Mouse (Mus musculus): ENCODE measurements around the gene 2200002D01Rik. TPM values are rescaled to one million over a fixed set of nuclear protein-coding genes. Genes with fewer than 3 reads are reported as not detected.
A peak's percentile ranks its signal among the peaks of the same experiment; 100 is the strongest.

The 2200002D01Rik gene
- polyA plus RNA-seq, 1 experiment = 42.4 TPM

DNA sequence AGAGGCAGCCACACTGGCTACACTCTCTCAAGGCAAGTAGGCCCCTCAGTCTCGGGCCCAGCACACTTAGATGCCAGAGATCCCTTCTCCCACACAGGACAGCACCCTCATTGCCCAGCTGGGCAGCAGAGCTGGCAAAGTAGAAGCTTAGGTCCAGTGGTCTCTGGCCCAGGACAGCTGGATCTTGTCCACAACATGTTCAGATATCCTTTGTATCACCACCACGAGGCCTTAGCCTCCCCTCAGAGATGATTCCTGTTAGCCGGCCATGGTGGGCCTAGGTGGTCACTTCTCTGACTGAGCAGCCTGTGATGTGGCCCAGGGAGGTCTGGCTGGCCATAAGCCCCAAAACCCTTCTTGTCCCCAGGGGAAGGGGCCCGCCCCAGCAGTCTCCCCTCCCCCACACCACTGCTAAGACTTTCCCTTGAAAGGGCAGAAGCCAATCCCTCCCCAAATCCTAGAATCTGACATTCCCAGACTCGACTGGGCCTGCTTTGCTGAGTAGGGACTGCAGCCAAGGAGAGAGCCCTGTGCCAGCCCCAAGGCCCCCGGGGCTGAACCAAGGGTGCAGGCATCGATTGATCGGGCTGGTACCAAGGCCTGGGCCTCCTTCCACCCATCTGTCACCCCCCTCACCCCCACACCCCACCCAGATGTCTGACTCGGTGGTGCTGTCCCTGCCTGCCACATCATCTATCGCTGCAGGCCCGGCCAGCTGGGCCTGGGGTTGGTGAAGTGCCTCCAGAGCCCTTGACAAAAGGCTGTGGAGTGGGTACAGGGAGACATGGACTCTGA is 42.6 kb upstream of the 2200002D01Rik start:
- Histone ChIP-seq H3K4me3 (no peak overlapping the region), H3K27me3 (ENCODE audit: control insufficient read depth, insufficient read depth, insufficient read length) (no peaks in the 10 kb centered on the region), H3K79me2 (ENCODE audit: control insufficient read depth, insufficient read depth) (no peaks in the 10 kb centered on the region), H3K4me2 (ENCODE audit: low read depth) (no peak overlapping the region), H3K36me3 (ENCODE audit: control insufficient read depth, insufficient read depth) (no peaks in the 10 kb centered on the region), H3ac (ENCODE audit: control insufficient read depth, insufficient read length) (no peak overlapping the region)
- TF ChIP-seq MYOD1 (IDR thresholded peaks at IDR 0.05; ENCODE audit: control insufficient read depth in 1 of 3, insufficient read length in 2 of 3, low read depth in 2 of 3) (no peak), TCF3 (IDR thresholded peaks at IDR 0.05; ENCODE audit: insufficient read length, low read depth) (no peak), POLR2AphosphoS2 (IDR thresholded peaks at IDR 0.05; ENCODE audit: insufficient read length, low read depth) (no peak), TCF12 (IDR thresholded peaks at IDR 0.05; ENCODE audit: insufficient read depth, poor library complexity, severe bottlenecking) (no peak), SRF (IDR thresholded peaks at IDR 0.05; ENCODE audit: control insufficient read depth, insufficient read length, low read depth) (no peak), E2F4 (IDR thresholded peaks at IDR 0.05; ENCODE audit: insufficient read depth) (no peak), USF1 (IDR thresholded peaks at IDR 0.05; ENCODE audit: low read depth) (no peak)

DNA sequence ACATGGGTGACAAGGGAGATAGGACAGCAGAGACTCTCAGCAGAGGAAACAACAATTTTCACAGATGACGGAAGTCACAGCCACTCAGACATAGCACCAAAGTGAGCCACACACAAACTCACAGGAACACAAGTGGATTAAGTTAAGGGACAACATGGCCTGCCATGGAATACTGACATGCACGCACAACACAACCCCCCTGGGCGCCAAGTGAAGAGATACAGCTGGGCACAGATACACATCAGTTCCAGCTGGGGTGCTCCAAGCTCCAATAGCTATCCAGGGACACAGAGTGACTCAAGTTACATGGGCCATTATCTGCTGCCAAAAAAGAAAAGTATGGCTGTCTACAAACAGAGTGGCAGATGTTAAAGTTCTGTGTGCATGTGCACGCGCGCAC is 41.6 kb upstream of the 2200002D01Rik start:
- no peak overlapping the region for H3K4me3 ChIP-seq
- no peaks in the 10 kb centered on the region for H3K27me3 ChIP-seq (ENCODE audit: control insufficient read depth, insufficient read depth, insufficient read length)
- H3K36me3 ChIP-seq (ENCODE audit: control insufficient read depth, insufficient read depth) = no peaks in the 10 kb centered on the region
- H3K79me2 ChIP-seq (ENCODE audit: control insufficient read depth, insufficient read depth) = no peaks in the 10 kb centered on the region
- H3ac ChIP-seq (ENCODE audit: control insufficient read depth, insufficient read length) = no peak overlapping the region
- H3K4me2 ChIP-seq (ENCODE audit: low read depth) = no peak overlapping the region
- TF ChIP-seq E2F4 (IDR thresholded peaks at IDR 0.05; ENCODE audit: insufficient read depth) (no peak), MYOG (IDR thresholded peaks at IDR 0.05; ENCODE audit: control insufficient read depth in 1 of 3, insufficient read depth in 1 of 3, insufficient read length in 2 of 3, low read depth in 2 of 3) (no peak), REST (IDR thresholded peaks at IDR 0.05; ENCODE audit: insufficient read depth, insufficient read length) (no peak), POLR2A (IDR thresholded peaks at IDR 0.05; ENCODE audit: insufficient read length, low read depth) (no peak), TCF12 (IDR thresholded peaks at IDR 0.05; ENCODE audit: insufficient read depth, poor library complexity, severe bottlenecking) (no peak)

DNA sequence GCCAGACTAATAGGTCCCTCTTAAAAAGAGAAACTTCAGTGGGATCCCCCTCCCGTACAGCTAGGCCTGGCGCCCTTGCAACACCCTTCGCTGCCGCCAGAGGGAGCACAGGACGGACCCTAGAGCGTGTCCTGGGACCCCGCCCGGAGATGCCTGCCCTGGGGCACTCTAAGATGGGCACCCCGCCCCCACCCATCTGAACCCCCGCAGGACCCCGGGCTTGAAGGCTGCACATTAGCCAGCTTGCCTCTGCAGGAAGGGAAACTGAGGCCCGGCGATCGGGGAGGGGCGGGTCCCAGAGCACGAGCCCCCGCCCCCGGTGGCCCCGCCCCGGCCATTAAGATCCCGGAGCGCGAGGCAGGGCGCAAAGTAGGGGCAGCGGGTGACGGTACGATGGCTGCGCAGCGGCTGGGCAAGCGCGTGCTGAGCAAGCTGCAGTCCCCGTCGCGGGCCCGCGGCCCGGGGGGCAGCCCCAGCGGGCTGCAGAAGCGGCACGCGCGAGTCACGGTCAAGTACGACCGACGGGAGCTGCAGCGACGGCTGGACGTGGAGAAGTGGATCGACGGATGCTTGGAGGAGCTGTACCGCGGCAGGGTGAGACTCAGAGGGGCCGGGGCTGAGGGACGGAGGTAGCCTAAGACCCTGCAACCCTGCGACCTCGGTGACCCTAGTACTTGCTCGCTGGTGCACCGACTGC is 40.8 kb upstream of the 2200002D01Rik start, which contains the start of gene Ppp1r14a:
Gene Ppp1r14a (plus strand): TSS at position 367 of the 697 bp plus-strand sequence.
- no peaks in the 10 kb centered on the region for H3K79me2 ChIP-seq (ENCODE audit: control insufficient read depth, insufficient read depth)
- H3K4me2 ChIP-seq (ENCODE audit: low read depth) = peak within 1 kb of the TSS; percentile 36
- no peaks in the 10 kb centered on the region for H3K36me3 ChIP-seq (ENCODE audit: control insufficient read depth, insufficient read depth)
- peaks cover 4% of the 10 kb centered on the region for H3K27me3 ChIP-seq (ENCODE audit: control insufficient read depth, insufficient read depth, insufficient read length)
- H3ac ChIP-seq (ENCODE audit: control insufficient read depth, insufficient read length) = no peak within 1 kb of the TSS
- no peak for TF ChIP-seq MYOG (IDR thresholded peaks at IDR 0.05; ENCODE audit: control insufficient read depth in 1 of 3, insufficient read depth in 1 of 3, insufficient read length in 2 of 3, low read depth in 2 of 3)
- no peak for TF ChIP-seq E2F4 (IDR thresholded peaks at IDR 0.05; ENCODE audit: insufficient read depth)
- no peak for TF ChIP-seq MYOD1 (IDR thresholded peaks at IDR 0.05; ENCODE audit: control insufficient read depth in 1 of 3, insufficient read length in 2 of 3, low read depth in 2 of 3)
- TF ChIP-seq POLR2AphosphoS2 (IDR thresholded peaks at IDR 0.05; ENCODE audit: insufficient read length, low read depth) = no peak
- H3K4me3 ChIP-seq = no peak within 1 kb of the TSS

DNA sequence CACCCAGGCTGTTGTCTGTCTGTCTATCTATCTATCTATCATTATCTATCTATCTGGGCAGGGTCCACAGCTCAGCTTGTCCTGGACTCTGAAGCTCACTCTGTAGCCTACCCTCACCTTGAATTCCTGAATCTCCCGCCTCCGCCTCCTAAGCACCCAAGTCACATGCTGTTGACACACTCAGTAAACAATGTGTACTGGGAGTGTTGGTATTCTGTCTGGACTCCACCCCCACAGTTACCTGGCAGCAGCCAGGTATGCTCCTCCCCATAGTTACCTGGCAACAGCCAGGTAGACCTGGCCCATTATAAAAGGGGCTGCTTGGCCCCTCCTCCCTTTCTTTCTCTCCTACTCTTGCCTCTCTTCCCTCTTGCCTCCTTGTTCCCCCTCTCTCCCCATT is 39.8 kb upstream of the 2200002D01Rik start:
- Histone ChIP-seq H3K79me2 (ENCODE audit: control insufficient read depth, insufficient read depth) (no peaks in the 10 kb centered on the region), H3K27me3 (ENCODE audit: control insufficient read depth, insufficient read depth, insufficient read length) (peaks cover 4% of the 10 kb centered on the region), H3K4me2 (ENCODE audit: low read depth) (no peak overlapping the region), H3K4me3 (no peak overlapping the region), H3K36me3 (ENCODE audit: control insufficient read depth, insufficient read depth) (no peaks in the 10 kb centered on the region), H3ac (ENCODE audit: control insufficient read depth, insufficient read length) (no peak overlapping the region)
- no peak for TF ChIP-seq E2F4 (IDR thresholded peaks at IDR 0.05; ENCODE audit: insufficient read depth)
- TF ChIP-seq CEBPB (IDR thresholded peaks at IDR 0.05; ENCODE audit: insufficient read depth, poor library complexity, severe bottlenecking) = no peak
- TF ChIP-seq POLR2AphosphoS2 (IDR thresholded peaks at IDR 0.05; ENCODE audit: insufficient read length, low read depth) = no peak
- TF ChIP-seq REST (IDR thresholded peaks at IDR 0.05; ENCODE audit: insufficient read depth, insufficient read length) = no peak
- no peak for TF ChIP-seq USF1 (IDR thresholded peaks at IDR 0.05; ENCODE audit: low read depth)
- no peak for TF ChIP-seq POLR2A (IDR thresholded peaks at IDR 0.05; ENCODE audit: insufficient read length, low read depth)
- TF ChIP-seq MYOD1 (IDR thresholded peaks at IDR 0.05; ENCODE audit: control insufficient read depth in 1 of 3, insufficient read length in 2 of 3, low read depth in 2 of 3) = no peak
- no peak for TF ChIP-seq TCF12 (IDR thresholded peaks at IDR 0.05; ENCODE audit: insufficient read depth, poor library complexity, severe bottlenecking)
- no peak for TF ChIP-seq MAX (IDR thresholded peaks at IDR 0.05; ENCODE audit: low read depth)
- TF ChIP-seq SRF (IDR thresholded peaks at IDR 0.05; ENCODE audit: control insufficient read depth, insufficient read length, low read depth) = no peak

DNA sequence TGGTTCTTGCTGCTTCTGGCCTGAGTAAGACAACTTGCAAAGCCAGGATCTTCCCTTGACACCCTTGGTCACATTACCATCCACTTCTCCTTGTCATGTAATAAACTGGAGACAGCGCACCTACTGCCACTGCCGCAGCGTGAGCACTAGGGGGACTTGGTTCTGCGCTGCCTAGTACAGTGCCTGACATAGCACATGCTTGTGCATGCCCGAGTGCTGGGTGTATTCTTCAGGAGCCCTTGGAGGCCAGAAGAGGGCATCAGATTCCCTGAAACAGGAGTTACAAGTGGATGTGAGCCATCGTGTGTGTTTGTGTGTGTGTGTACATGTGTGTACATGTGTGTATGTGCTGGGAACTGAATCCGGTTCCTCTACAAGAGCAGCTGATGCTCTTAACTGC is 39.2 kb upstream of the 2200002D01Rik start:
- no peak overlapping the region for H3ac ChIP-seq (ENCODE audit: control insufficient read depth, insufficient read length)
- H3K27me3 ChIP-seq (ENCODE audit: control insufficient read depth, insufficient read depth, insufficient read length) = peaks cover 7% of the 10 kb centered on the region
- no peaks in the 10 kb centered on the region for H3K36me3 ChIP-seq (ENCODE audit: control insufficient read depth, insufficient read depth)
- H3K79me2 ChIP-seq (ENCODE audit: control insufficient read depth, insufficient read depth) = no peaks in the 10 kb centered on the region
- no peak for TF ChIP-seq MYOG (IDR thresholded peaks at IDR 0.05; ENCODE audit: control insufficient read depth in 1 of 3, insufficient read depth in 1 of 3, insufficient read length in 2 of 3, low read depth in 2 of 3)
- TF ChIP-seq MYOD1 (IDR thresholded peaks at IDR 0.05; ENCODE audit: control insufficient read depth in 1 of 3, insufficient read length in 2 of 3, low read depth in 2 of 3) = no peak
- TF ChIP-seq MAX (IDR thresholded peaks at IDR 0.05; ENCODE audit: low read depth) = no peak
- no peak for TF ChIP-seq SRF (IDR thresholded peaks at IDR 0.05; ENCODE audit: control insufficient read depth, insufficient read length, low read depth)
- TF ChIP-seq CEBPB (IDR thresholded peaks at IDR 0.05; ENCODE audit: insufficient read depth, poor library complexity, severe bottlenecking) = no peak
- no peak for TF ChIP-seq REST (IDR thresholded peaks at IDR 0.05; ENCODE audit: insufficient read depth, insufficient read length)
- TF ChIP-seq USF1 (IDR thresholded peaks at IDR 0.05; ENCODE audit: low read depth) = no peak
- no peak for TF ChIP-seq E2F4 (IDR thresholded peaks at IDR 0.05; ENCODE audit: insufficient read depth)
- no peak for TF ChIP-seq POLR2AphosphoS2 (IDR thresholded peaks at IDR 0.05; ENCODE audit: insufficient read length, low read depth)
- no peak for TF ChIP-seq TCF3 (IDR thresholded peaks at IDR 0.05; ENCODE audit: insufficient read length, low read depth)
- no peak overlapping the region for H3K4me2 ChIP-seq (ENCODE audit: low read depth)
- no peak overlapping the region for H3K4me3 ChIP-seq
